Mouse (Mus musculus) lung, adult 2 months (tissue): ENCODE data around the gene Celf2.
"Not testable (repeated sequence)": the region's sequence is repeated elsewhere in the genome, so short reads cannot be mapped to it uniquely, and the experiment has no call there.

Source experiments
- CTCF ChIP-seq: fragments of 200-500 bp; IDR thresholded peaks from 2 replicates; pipeline ENCODE4 v1.5.1; 2011; ENCODE audit warnings: mild to moderate bottlenecking, low read length, control low read depth; ENCODE audit not compliant: insufficient read depth
- POLR2A ChIP-seq: fragments of 200-500 bp; IDR thresholded peaks from 2 replicates; pipeline ENCODE4 v1.6.1; 2011; ENCODE audit warnings: low read depth, mild to moderate bottlenecking, control low read depth, low read length, borderline replicate concordance; ENCODE audit errors: extremely low read depth

- TF ChIP-seq POLR2A, CTCF: not testable (repeated sequence)
Measured at GRCm38 (mm10) chr2:7262668-7263067, 246.7 kb downstream of the Celf2 start.
